Mouse (Mus musculus) megakaryocyte, embryonic 14.5 days (primary cell): ENCODE results near the gene C9. TPM values are rescaled to one million over a fixed set of nuclear protein-coding genes. Genes with fewer than 3 reads are reported as not detected.
A peak's percentile ranks its signal among the peaks of the same experiment; 100 is the strongest.

Experiments
- H3K27me3 ChIP-seq: replicated peaks from 2 replicates; pipeline ENCODE3; 2012; ENCODE audit warnings: inconsistent platforms
- H3K36me3 ChIP-seq: replicated peaks from 2 replicates; pipeline ENCODE3; 2012; ENCODE audit warnings: low read length, inconsistent platforms, mixed read lengths
- H3K4me1 ChIP-seq: 2 replicates; pipeline ENCODE4 v1.6.1; 2012; ENCODE audit warnings: inconsistent platforms
- H3K4me3 ChIP-seq: replicated peaks from 2 replicates; pipeline ENCODE3; 2012; ENCODE audit warnings: moderate library complexity, mild to moderate bottlenecking, inconsistent platforms
- H3K9me3 ChIP-seq: 2 replicates; pipeline ENCODE4 v1.6.1; 2012; ENCODE audit warnings: inconsistent platforms
- FLI1 ChIP-seq: IDR thresholded peaks from 2 replicates; pipeline ENCODE4 v1.6.1; 2012; ENCODE audit warnings: low read length, inconsistent platforms, mixed read lengths
- GATA1 ChIP-seq: IDR thresholded peaks from 3 replicates; pipeline ENCODE4 v1.6.1; 2012; ENCODE audit warnings: mixed read lengths, low read length, inconsistent platforms, borderline replicate concordance
- polyA plus RNA-seq: library from polyadenylated mRNA; stranded (reverse); fragments of >175 nt; gene quantifications from 2 replicates; pipeline ENCODE4 v1.2.3, GENCODE M21; 2012; ENCODE audit warnings: low replicate concordance; ENCODE audit not compliant: insufficient read depth

C9 gene
- polyA plus RNA-seq, 1 experiment, result not detected

- no peaks in the 10 kb centered on the region for H3K36me3 ChIP-seq
- TF ChIP-seq FLI1 (no peak), GATA1 (no peak)
- no peaks in the 10 kb centered on the region for H3K4me1 ChIP-seq
- H3K4me3 ChIP-seq, result no peak overlapping the region
- peaks cover 5% of the 10 kb centered on the region for H3K27me3 ChIP-seq
- H3K9me3 ChIP-seq, result peaks cover 3% of the 10 kb centered on the region; the same call in 1 of the 2 replicates
These were observed 21.9 kb downstream of the C9 start for GRCm38 (mm10) chr15:6466995-6467394.

GRCm38 (mm10) chr15:6468845-6469244 is 23.7 kb downstream of the C9 start:
- Histone ChIP-seq H3K27me3 (peaks cover 5% of the 10 kb centered on the region), H3K4me1 (no peaks in the 10 kb centered on the region), H3K9me3 (no peaks in the 10 kb centered on the region), H3K36me3 (no peaks in the 10 kb centered on the region), H3K4me3 (no peak overlapping the region)
- TF ChIP-seq GATA1, result no peak
- TF ChIP-seq FLI1, result no peak

GRCm38 (mm10) chr15:6469384-6469783 is 24.3 kb downstream of the C9 start:
- no peaks in the 10 kb centered on the region for H3K9me3 ChIP-seq
- peaks cover 5% of the 10 kb centered on the region for H3K27me3 ChIP-seq
- no peak for TF ChIP-seq FLI1
- H3K36me3 ChIP-seq, result no peaks in the 10 kb centered on the region
- H3K4me3 ChIP-seq, result no peak overlapping the region
- no peaks in the 10 kb centered on the region for H3K4me1 ChIP-seq

GRCm38 (mm10) chr15:6483561-6483960 is 38.4 kb downstream of the C9 start:
- Histone ChIP-seq H3K9me3 (peaks cover 4% of the 10 kb centered on the region; the same call in 1 of the 2 replicates), H3K27me3 (peaks cover 5% of the 10 kb centered on the region), H3K36me3 (no peaks in the 10 kb centered on the region), H3K4me1 (no peaks in the 10 kb centered on the region), H3K4me3 (no peak overlapping the region)
- TF ChIP-seq FLI1, result no peak
- no peak for TF ChIP-seq GATA1

GRCm38 (mm10) chr15:6492386-6492785 is 47.3 kb downstream of the C9 start:
- TF ChIP-seq FLI1, result no peak
- no peak for TF ChIP-seq GATA1
- H3K36me3 ChIP-seq, result no peaks in the 10 kb centered on the region
- H3K4me1 ChIP-seq, result no peaks in the 10 kb centered on the region

GRCm38 (mm10) chr15:6498396-6499070 is 53.4 kb downstream of the C9 start:
- TF ChIP-seq GATA1, result no peak
- TF ChIP-seq FLI1, result no peak
- no peaks in the 10 kb centered on the region for H3K9me3 ChIP-seq
- H3K4me1 ChIP-seq, result peaks cover 10% of the 10 kb centered on the region
- no peak overlapping the region for H3K4me3 ChIP-seq
- no peaks in the 10 kb centered on the region for H3K36me3 ChIP-seq
- no peaks in the 10 kb centered on the region for H3K27me3 ChIP-seq

More at GRCm38 (mm10) chr15:6492386-6492785, 47.3 kb downstream of the C9 start:
- Histone ChIP-seq H3K9me3 (no peaks in the 10 kb centered on the region; the same call in 1 of the 2 replicates), H3K4me3 (no peak overlapping the region), H3K27me3 (peaks cover 2% of the 10 kb centered on the region)

- Histone ChIP-seq H3K4me1 (peaks cover 10% of the 10 kb centered on the region), H3K4me3 (peak overlapping the region; percentile 65), H3K36me3 (no peaks in the 10 kb centered on the region), H3K27me3 (no peaks in the 10 kb centered on the region), H3K9me3 (no peaks in the 10 kb centered on the region)
- TF ChIP-seq GATA1 (no peak), FLI1 (no peak)
These were observed 55.7 kb downstream of the C9 start for GRCm38 (mm10) chr15:6500787-6501186.

GRCm38 (mm10) chr15:6517525-6517924 is 72.4 kb downstream of the C9 start:
- Histone ChIP-seq H3K4me1 (peaks cover 52% of the 10 kb centered on the region), H3K27me3 (no peaks in the 10 kb centered on the region), H3K4me3 (no peak overlapping the region), H3K9me3 (no peaks in the 10 kb centered on the region), H3K36me3 (no peaks in the 10 kb centered on the region)
- TF ChIP-seq FLI1 (no peak), GATA1 (no peak)

GRCm38 (mm10) chr15:6519417-6520255 is 74.5 kb downstream of the C9 start:
- H3K36me3 ChIP-seq, result peaks cover 8% of the 10 kb centered on the region
- TF ChIP-seq GATA1 (0 out of 3 replicates have a peak, but pooled peaks have one; percentile 25), FLI1 (no peak)
- no peaks in the 10 kb centered on the region for H3K9me3 ChIP-seq
- no peaks in the 10 kb centered on the region for H3K27me3 ChIP-seq
- H3K4me3 ChIP-seq, result peak overlapping the region; percentile 89
- peaks cover 57% of the 10 kb centered on the region for H3K4me1 ChIP-seq

GRCm38 (mm10) chr15:6520505-6521155 is 75.5 kb downstream of the C9 start:
- Histone ChIP-seq H3K27me3 (no peaks in the 10 kb centered on the region), H3K36me3 (peaks cover 16% of the 10 kb centered on the region), H3K4me3 (peak overlapping the region; percentile 89), H3K4me1 (peaks cover 67% of the 10 kb centered on the region), H3K9me3 (no peaks in the 10 kb centered on the region)
- TF ChIP-seq GATA1 (no peak; the same call in 2 of the 3 replicates), FLI1 (no peak)
